Mouse (Mus musculus): Measurements from ENCODE around the gene Jund.

DNA sequence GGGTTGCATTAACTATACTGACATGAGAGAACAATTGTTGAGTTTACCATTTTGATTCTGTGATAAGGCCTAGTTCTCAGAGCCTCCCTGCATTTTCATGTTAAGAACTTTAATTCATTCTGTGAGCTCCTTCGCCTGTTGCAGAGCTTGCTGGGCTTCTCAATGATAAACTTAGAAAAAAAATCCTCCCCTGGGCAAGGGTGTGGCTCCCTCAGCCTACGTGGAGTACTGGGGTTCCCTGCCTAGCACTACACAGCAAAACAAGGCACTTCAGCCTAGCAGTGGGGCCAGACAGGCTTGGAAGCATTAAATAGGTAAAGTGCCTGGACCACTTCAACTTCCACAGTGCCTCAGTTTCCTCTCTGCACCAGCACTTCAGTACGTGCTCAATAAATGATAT, 17.3 kb upstream of the Jund start:
- TF ChIP-seq GATA1 (IDR thresholded peaks at IDR 0.05; ENCODE audit: low read length) (no peak), TAL1 (IDR thresholded peaks at IDR 0.05; ENCODE audit: low read length) (no peak)
